Mouse (Mus musculus): ENCODE measurements around the gene Gm37240.

GRCm38 (mm10) chr3:84813436-84814156 is 1073.7 kb downstream of the Gm37240 start:
- TF ChIP-seq CTCF (IDR thresholded peaks at IDR 0.05; ENCODE audit: borderline replicate concordance, insufficient read depth, low read length) (no peak), POLR2A (IDR thresholded peaks at IDR 0.05; ENCODE audit: low read depth, low read length) (no peak)
